Comparison of ENCODE assay signal across 8 mouse cellular contexts in the genomic region with DNA sequence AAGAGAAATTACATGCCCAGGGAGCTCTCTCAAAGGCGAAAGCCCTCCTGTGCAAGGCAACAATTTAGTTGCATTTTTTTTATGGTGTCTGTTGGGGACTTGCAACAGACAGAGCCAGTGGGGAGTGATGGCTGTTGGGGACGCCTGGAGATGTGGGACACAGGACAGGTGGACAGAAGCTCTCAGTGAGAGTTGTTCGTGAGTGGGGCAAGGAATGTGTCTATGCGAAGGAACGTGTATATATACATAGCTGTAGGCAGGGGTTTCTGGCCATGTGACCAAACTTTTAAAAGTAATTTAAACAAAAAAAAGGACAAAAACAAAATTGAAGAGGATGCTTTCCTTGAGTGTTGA. TPM values are rescaled to one million over a fixed set of nuclear protein-coding genes. Genes with fewer than 3 reads are reported as not detected.
DNase-seq lines count a peak whose midpoint lies in the region; ATAC-seq and TF ChIP-seq lines count a peak whose summit lies in the region.

No protein-coding gene starts in this region.

- H3K79me2 ChIP-seq in heart, adult 2 months (replicated peaks; ENCODE audit: control insufficient read depth, insufficient read depth, low read length): peaks cover 4% of the 10 kb centered on the region

- no peak for DNase-seq in heart, adult 2 months
- no peak for DNase-seq in heart, postnatal 25 days (ENCODE audit: low spot score)
- no peak for DNase-seq in lung, adult 18-20 months
- no peak for DNase-seq in hindbrain, postnatal 0 days (ENCODE audit: low spot score)
- no peak for DNase-seq in retina, embryonic 14.5 days (ENCODE audit: low spot score)
- no peak for DNase-seq in ovary, postnatal 14 days (ENCODE audit: low spot score)

- TF ChIP-seq CTCF in heart, adult 2 months (IDR thresholded peaks at IDR 0.05): no peak
- no peak for TF ChIP-seq CTCF in hindbrain, postnatal 0 days (IDR thresholded peaks at IDR 0.05; ENCODE audit: low read depth)
- TF ChIP-seq CTCF in olfactory bulb, adult 2 months (IDR thresholded peaks at IDR 0.05; ENCODE audit: insufficient read depth, low read depth, low read length): no peak

- H3K4me1 ChIP-seq in heart, adult 2 months (ENCODE audit: control insufficient read depth, insufficient read depth, low read length): peaks cover 21% of the 10 kb centered on the region
- peaks cover 58% of the 10 kb centered on the region for H3K4me1 ChIP-seq in lung, embryonic 15.5 days
- 0 out of 2 replicates have a peak, but pooled peaks cover 3% of the 10 kb centered on the region for H3K4me1 ChIP-seq in hindbrain, postnatal 0 days (ENCODE audit: insufficient read depth, low read length)
- H3K4me1 ChIP-seq in olfactory bulb, adult 2 months (ENCODE audit: control insufficient read depth, insufficient read depth, low read length): peaks cover 27% of the 10 kb centered on the region

- peaks cover 21% of the 10 kb centered on the region for H3K36me3 ChIP-seq in heart, adult 2 months (ENCODE audit: control insufficient read depth, insufficient read depth, low read length)
- H3K36me3 ChIP-seq in lung, embryonic 15.5 days: peaks cover 11% of the 10 kb centered on the region; the same call in 1 of the 2 replicates
- H3K36me3 ChIP-seq in hindbrain, postnatal 0 days (ENCODE audit: insufficient read depth, low read length): no peaks in the 10 kb centered on the region

- no peak for TF ChIP-seq POLR2A in heart, adult 2 months (IDR thresholded peaks at IDR 0.05; ENCODE audit: insufficient read depth, low read depth, low read length)
- TF ChIP-seq POLR2A in olfactory bulb, adult 2 months (IDR thresholded peaks at IDR 0.05; ENCODE audit: insufficient read depth, low read depth, low read length): no peak

- no peaks in the 10 kb centered on the region for H3K27me3 ChIP-seq in heart, adult 2 months (ENCODE audit: control insufficient read depth, insufficient read depth, low read length)
- H3K27me3 ChIP-seq in lung, embryonic 15.5 days: no peaks in the 10 kb centered on the region
- no peaks in the 10 kb centered on the region for H3K27me3 ChIP-seq in hindbrain, postnatal 0 days (ENCODE audit: insufficient read depth, low read length)

- H3K27ac ChIP-seq in heart, adult 2 months: peak overlapping the region; percentile 72
- peak overlapping the region; percentile 65 for H3K27ac ChIP-seq in lung, embryonic 15.5 days
- H3K27ac ChIP-seq in hindbrain, postnatal 0 days: 0 out of 2 replicates have a peak overlapping the region, but pooled peaks have one; percentile 8
- peak overlapping the region; percentile 73 for H3K27ac ChIP-seq in olfactory bulb, adult 2 months (ENCODE audit: insufficient read depth, low read depth, low read length)

- TF ChIP-seq EP300 in heart, adult 2 months (IDR thresholded peaks at IDR 0.05; ENCODE audit: insufficient read depth, low read depth, low read length): no peak

- intact Hi-C loops in heart, adult 2 months (cut with DNase I): loop anchor here (2.0 kb wide), 1 partner anchor 38 kb away; no protein-coding TSS in a partner anchor
- intact Hi-C loops in heart, postnatal 25 days (cut with DNase I): no loop called here

- H3K9ac ChIP-seq in heart, adult 2 months (ENCODE audit: low read depth, low read length): peak overlapping the region; percentile 10
- H3K9ac ChIP-seq in lung, embryonic 15.5 days: no peak overlapping the region
- no peak overlapping the region for H3K9ac ChIP-seq in hindbrain, postnatal 0 days (replicated peaks; ENCODE audit: low read length)

- 70% methylated on average over 5 of the region's 5 CpGs for WGBS in heart, adult 2 months
- WGBS in lung, embryonic 15.5 days: 31% methylated on average over 5 of the region's 5 CpGs
- 42% methylated on average over 5 of the region's 5 CpGs for whole genome bisulfite sequencing in hindbrain, postnatal 0 days
- WGBS in olfactory bulb, adult 2 months: 35% methylated on average over 5 of the region's 5 CpGs

- no peak overlapping the region; the same call in 1 of the 2 replicates for H3K4me3 ChIP-seq in heart, adult 2 months
- peak overlapping the region; percentile 1; the same call in 1 of the 2 replicates for H3K4me3 ChIP-seq in lung, embryonic 15.5 days
- H3K4me3 ChIP-seq in hindbrain, postnatal 0 days (ENCODE audit: low read length): no peak overlapping the region
- H3K4me3 ChIP-seq in olfactory bulb, adult 2 months (ENCODE audit: insufficient read depth, low read depth, low read length): no peak overlapping the region

- no peaks in the 10 kb centered on the region for H3K9me3 ChIP-seq in lung, embryonic 15.5 days
- H3K9me3 ChIP-seq in hindbrain, postnatal 0 days (ENCODE audit: low read length): no peaks in the 10 kb centered on the region

- ATAC-seq in lung, embryonic 15.5 days (ENCODE audit: borderline replicate concordance, extremely low read depth, low FRiP score, low TSS enrichment): no peak
- ATAC-seq in hindbrain, postnatal 0 days: no peak

- H3K4me2 ChIP-seq in lung, embryonic 15.5 days: peak overlapping the region; percentile 42
- H3K4me2 ChIP-seq in hindbrain, postnatal 0 days (ENCODE audit: low read depth, low read length): peak overlapping the region; percentile 37

RNA-seq across cellular contexts. Expression of gene Pbx1, which starts 39.6 kb away (rescaled TPM):
- total RNA-seq in heart, adult 2 months (2021): 10 to 100 TPM; 52.8 to 54.7 TPM
- polyA plus RNA-seq in heart, adult 2 months (2012; rRNA removed): 33.1 and 47.6 TPM in 2 replicates
- total RNA-seq in heart, postnatal 25 days (2021): 10 to 100 TPM; 51.3 to 55.2 TPM
- polyA plus RNA-seq in lung, embryonic 15.5 days (2015; fragmentation: Nextera tagmentation; extraction: Ambion mirVana): 37.5 and 40.6 TPM in 2 replicates
- total RNA-seq in hindbrain, postnatal 0 days (2014; rRNA removed): 44.4 and 51.6 TPM in 2 replicates
- polyA plus RNA-seq in hindbrain, postnatal 0 days (2015; fragmentation: Nextera tagmentation; extraction: Ambion mirVana): 33.5 and 37.6 TPM in 2 replicates
- polyA plus RNA-seq in olfactory bulb, adult 2 months (2012; ENCODE audit: insufficient read depth, insufficient read length, low replicate concordance, missing spikeins): 133 and 332 TPM in 2 replicates

Comparison
In these comparisons a context has a peak if more than half of its experiments do, and no peak if none do; other contexts are left out.
1. H3K27ac ChIP-seq: peak in every context shown above with its lines; median percentile 73 in olfactory bulb, adult 2 months; 72 in heart, adult 2 months; 65 in lung, embryonic 15.5 days; 8 in hindbrain, postnatal 0 days.